Mouse (Mus musculus): Measurements from ENCODE around the gene Opcml.

Gene Opcml

DNA sequence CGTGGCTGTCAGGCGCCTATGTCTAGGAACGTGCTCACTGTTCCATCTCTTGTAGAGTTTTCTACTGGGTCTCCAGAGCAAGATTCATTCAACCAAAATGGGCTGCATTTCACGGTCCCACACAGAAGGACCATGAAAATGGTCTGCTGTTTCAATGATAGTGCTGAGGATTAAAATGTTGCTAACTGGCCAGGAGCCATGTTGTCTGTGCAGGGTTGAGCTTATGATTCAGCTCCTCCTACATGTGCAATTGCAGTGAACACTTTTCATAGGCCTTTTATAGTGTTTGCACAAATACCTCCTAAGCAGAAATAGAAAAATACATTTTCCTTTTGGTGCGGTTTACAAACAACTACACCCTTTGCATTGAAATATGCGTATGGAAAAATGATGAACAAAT lies 684.0 kb downstream of the Opcml start:
- Histone ChIP-seq H3K4me1 (replicated peaks; ENCODE audit: low read depth, low read length) (no peaks in the 10 kb centered on the region), H3K9me3 (ENCODE audit: low read length) (no peaks in the 10 kb centered on the region), H3K27me3 (ENCODE audit: insufficient read depth, low read length) (no peaks in the 10 kb centered on the region), H3K36me3 (ENCODE audit: insufficient read depth, low read length) (no peaks in the 10 kb centered on the region), H3K4me3 (replicated peaks; ENCODE audit: low read length) (no peak overlapping the region)
- TF ChIP-seq CTCF (conservative IDR thresholded peaks at IDR 0.05; ENCODE audit: low read length) = no peak
- TF ChIP-seq NANOG (IDR thresholded peaks at IDR 0.05; ENCODE audit: borderline replicate concordance, low read length) = no peak
- no peak for TF ChIP-seq POU5F1 (IDR thresholded peaks at IDR 0.05; ENCODE audit: borderline replicate concordance, low read length)

GRCm38 (mm10) chr9:28481261-28481660 lies 690.7 kb downstream of the Opcml start:
- no peaks in the 10 kb centered on the region for H3K4me1 ChIP-seq (replicated peaks; ENCODE audit: low read depth, low read length)
- TF ChIP-seq POU5F1 (IDR thresholded peaks at IDR 0.05; ENCODE audit: borderline replicate concordance, low read length) (no peak), NANOG (IDR thresholded peaks at IDR 0.05; ENCODE audit: borderline replicate concordance, low read length) (no peak), CTCF (conservative IDR thresholded peaks at IDR 0.05; ENCODE audit: low read length) (no peak)
- H3K9me3 ChIP-seq (ENCODE audit: low read length) = no peaks in the 10 kb centered on the region

DNA sequence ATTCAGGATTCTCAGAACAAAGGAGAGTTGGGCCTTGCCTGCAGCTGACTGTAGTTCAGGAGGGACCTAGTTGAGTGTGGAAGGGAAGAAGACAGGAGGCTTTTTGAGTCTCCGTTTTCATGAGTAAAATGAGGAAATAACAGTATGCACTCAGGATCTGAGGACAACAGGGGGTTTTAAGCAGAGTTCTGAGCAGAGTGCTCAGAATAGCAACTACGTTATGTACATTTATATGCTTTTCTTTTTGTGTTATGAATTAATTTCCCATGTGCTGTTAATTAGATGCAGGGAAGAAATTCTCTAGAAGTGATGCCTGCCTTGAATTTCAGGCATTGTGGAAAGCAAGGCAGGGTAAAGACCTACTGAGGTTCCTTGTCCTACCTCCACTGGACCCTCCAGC lies 697.9 kb downstream of the Opcml start:
- H3K9me3 ChIP-seq (ENCODE audit: low read length) = no peaks in the 10 kb centered on the region
- H3K4me3 ChIP-seq (replicated peaks; ENCODE audit: low read length) = no peak overlapping the region
- H3K36me3 ChIP-seq (ENCODE audit: insufficient read depth, low read length) = no peaks in the 10 kb centered on the region
- H3K4me1 ChIP-seq (replicated peaks; ENCODE audit: low read depth, low read length) = no peaks in the 10 kb centered on the region
- no peaks in the 10 kb centered on the region for H3K27me3 ChIP-seq (ENCODE audit: insufficient read depth, low read length)
- no peak for TF ChIP-seq CTCF (conservative IDR thresholded peaks at IDR 0.05; ENCODE audit: low read length)
- TF ChIP-seq POU5F1 (IDR thresholded peaks at IDR 0.05; ENCODE audit: borderline replicate concordance, low read length) = no peak
- no peak for TF ChIP-seq NANOG (IDR thresholded peaks at IDR 0.05; ENCODE audit: borderline replicate concordance, low read length)

More at GRCm38 (mm10) chr9:28481261-28481660, 690.7 kb downstream of the Opcml start:
- Histone ChIP-seq H3K27me3 (ENCODE audit: insufficient read depth, low read length) (no peaks in the 10 kb centered on the region), H3K4me3 (replicated peaks; ENCODE audit: low read length) (no peak overlapping the region), H3K36me3 (ENCODE audit: insufficient read depth, low read length) (no peaks in the 10 kb centered on the region)

- Histone ChIP-seq H3K4me1 (replicated peaks; ENCODE audit: low read depth, low read length) (no peaks in the 10 kb centered on the region), H3K9me3 (ENCODE audit: low read length) (no peaks in the 10 kb centered on the region), H3K4me3 (replicated peaks; ENCODE audit: low read length) (no peak overlapping the region), H3K36me3 (ENCODE audit: insufficient read depth, low read length) (no peaks in the 10 kb centered on the region), H3K27me3 (ENCODE audit: insufficient read depth, low read length) (no peaks in the 10 kb centered on the region)
- no peak for TF ChIP-seq POU5F1 (IDR thresholded peaks at IDR 0.05; ENCODE audit: borderline replicate concordance, low read length)
- no peak for TF ChIP-seq CTCF (conservative IDR thresholded peaks at IDR 0.05; ENCODE audit: low read length)
- no peak for TF ChIP-seq NANOG (IDR thresholded peaks at IDR 0.05; ENCODE audit: borderline replicate concordance, low read length)
These were observed 699.3 kb downstream of the Opcml start for GRCm38 (mm10) chr9:28489828-28490227.

DNA sequence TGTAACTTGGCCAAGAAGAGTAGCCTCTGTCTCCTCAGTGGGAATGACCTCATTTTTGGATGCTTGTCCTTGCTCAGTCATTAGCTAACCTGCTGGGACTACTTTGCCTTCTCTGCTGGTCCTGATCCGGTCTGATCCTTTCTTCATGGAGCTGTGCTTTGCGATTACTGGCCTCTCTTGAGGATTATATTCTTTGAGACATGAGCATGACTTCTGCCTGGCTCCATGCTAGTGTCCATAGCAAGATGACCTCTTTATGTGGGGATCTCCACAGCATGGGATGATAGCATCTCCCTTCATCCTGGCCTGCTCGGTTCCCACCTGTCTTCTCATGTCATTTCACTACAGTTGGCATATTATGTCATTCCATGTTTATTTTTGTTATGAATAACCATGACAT lies 699.8 kb downstream of the Opcml start:
- Histone ChIP-seq H3K36me3 (ENCODE audit: insufficient read depth, low read length) (no peaks in the 10 kb centered on the region), H3K27me3 (ENCODE audit: insufficient read depth, low read length) (no peaks in the 10 kb centered on the region), H3K4me1 (replicated peaks; ENCODE audit: low read depth, low read length) (no peaks in the 10 kb centered on the region), H3K9me3 (ENCODE audit: low read length) (no peaks in the 10 kb centered on the region), H3K4me3 (replicated peaks; ENCODE audit: low read length) (no peak overlapping the region)
- TF ChIP-seq CTCF (conservative IDR thresholded peaks at IDR 0.05; ENCODE audit: low read length) (no peak), NANOG (IDR thresholded peaks at IDR 0.05; ENCODE audit: borderline replicate concordance, low read length) (no peak), POU5F1 (IDR thresholded peaks at IDR 0.05; ENCODE audit: borderline replicate concordance, low read length) (no peak)

DNA sequence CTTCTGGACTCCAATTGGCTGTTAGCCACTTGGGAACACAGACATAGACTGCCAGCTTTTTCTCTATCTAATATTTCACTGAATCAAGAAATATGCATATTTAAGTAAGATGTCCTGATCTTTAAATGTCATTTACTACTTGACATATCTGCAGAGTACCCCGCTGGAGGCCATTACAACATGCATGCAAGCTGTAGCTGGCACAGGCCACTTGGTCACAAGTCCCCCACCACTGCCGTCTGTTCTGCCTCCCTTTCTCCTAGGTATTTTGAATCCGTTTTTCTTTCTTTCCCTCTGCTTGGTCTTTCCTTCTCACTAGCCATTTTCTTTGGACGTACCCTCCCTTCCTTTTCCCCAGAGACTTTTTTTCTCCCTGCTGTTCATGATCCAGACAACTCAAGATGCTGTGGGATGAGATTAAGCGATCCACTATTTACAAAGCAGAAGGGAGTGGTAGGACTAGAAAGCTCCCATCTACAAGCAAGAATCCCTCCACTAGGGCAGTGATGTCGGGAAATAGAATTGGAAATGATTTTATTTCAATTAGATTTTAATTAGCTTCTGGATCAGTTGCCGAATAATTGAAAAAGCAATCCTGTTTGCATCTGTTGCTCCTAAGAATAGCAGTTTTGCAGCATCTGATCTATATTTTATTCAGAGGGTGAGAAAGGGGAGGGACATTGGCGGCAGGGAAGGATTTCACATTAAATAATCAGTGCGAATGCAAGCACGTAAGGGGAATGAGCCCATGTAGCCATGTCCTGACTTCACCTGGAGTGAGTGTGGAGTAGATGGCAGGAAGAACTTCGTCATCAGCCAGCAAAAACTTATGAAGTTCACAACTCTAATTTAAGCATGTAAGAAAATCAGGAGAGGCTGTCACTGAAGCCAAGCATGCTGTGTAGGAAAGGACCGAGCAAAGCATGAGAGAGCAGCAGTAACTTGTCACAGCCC lies 709.5 kb downstream of the Opcml start:
- no peaks in the 10 kb centered on the region for H3K9me3 ChIP-seq (ENCODE audit: low read length)
- no peak for TF ChIP-seq CTCF (conservative IDR thresholded peaks at IDR 0.05; ENCODE audit: low read length)
- no peak for TF ChIP-seq NANOG (IDR thresholded peaks at IDR 0.05; ENCODE audit: borderline replicate concordance, low read length)
- TF ChIP-seq POU5F1 (IDR thresholded peaks at IDR 0.05; ENCODE audit: borderline replicate concordance, low read length) = no peak
- H3K36me3 ChIP-seq (ENCODE audit: insufficient read depth, low read length) = no peaks in the 10 kb centered on the region
- H3K27me3 ChIP-seq (ENCODE audit: insufficient read depth, low read length) = no peaks in the 10 kb centered on the region
- no peaks in the 10 kb centered on the region for H3K4me1 ChIP-seq (replicated peaks; ENCODE audit: low read depth, low read length)
- no peak overlapping the region for H3K4me3 ChIP-seq (replicated peaks; ENCODE audit: low read length)

DNA sequence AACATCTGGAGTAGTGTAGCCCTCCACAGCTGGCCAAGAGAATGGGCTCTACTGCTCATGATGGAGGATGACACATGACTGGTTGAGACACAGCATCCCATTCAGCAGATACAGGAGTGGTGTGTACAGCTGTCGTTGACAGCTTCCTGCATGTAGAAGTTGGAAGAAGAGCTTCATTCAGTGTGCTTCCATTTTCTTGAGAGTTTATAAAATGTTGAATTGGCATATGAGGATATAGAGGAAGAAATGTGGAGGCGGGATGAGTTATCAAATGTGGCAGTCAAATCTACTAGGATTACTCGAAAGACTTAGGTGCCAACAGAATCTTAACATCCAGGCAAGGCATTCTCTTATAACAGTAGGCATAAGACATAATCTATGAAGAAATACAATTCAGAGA lies 723.3 kb downstream of the Opcml start:
- Histone ChIP-seq H3K27me3 (ENCODE audit: insufficient read depth, low read length) (no peaks in the 10 kb centered on the region), H3K9me3 (ENCODE audit: low read length) (no peaks in the 10 kb centered on the region), H3K36me3 (ENCODE audit: insufficient read depth, low read length) (no peaks in the 10 kb centered on the region), H3K4me3 (replicated peaks; ENCODE audit: low read length) (no peak overlapping the region), H3K4me1 (replicated peaks; ENCODE audit: low read depth, low read length) (no peaks in the 10 kb centered on the region)
- no peak for TF ChIP-seq POU5F1 (IDR thresholded peaks at IDR 0.05; ENCODE audit: borderline replicate concordance, low read length)
- no peak for TF ChIP-seq CTCF (conservative IDR thresholded peaks at IDR 0.05; ENCODE audit: low read length)
- TF ChIP-seq NANOG (IDR thresholded peaks at IDR 0.05; ENCODE audit: borderline replicate concordance, low read length) = no peak

GRCm38 (mm10) chr9:28533191-28533590 lies 742.6 kb downstream of the Opcml start:
- no peaks in the 10 kb centered on the region for H3K36me3 ChIP-seq (ENCODE audit: insufficient read depth, low read length)
- peaks cover 3% of the 10 kb centered on the region; the same call in 1 of the 2 replicates for H3K27me3 ChIP-seq (ENCODE audit: insufficient read depth, low read length)
- peaks cover 28% of the 10 kb centered on the region for H3K4me1 ChIP-seq (replicated peaks; ENCODE audit: low read depth, low read length)
- no peak for TF ChIP-seq CTCF (conservative IDR thresholded peaks at IDR 0.05; ENCODE audit: low read length)
- no peak for TF ChIP-seq POU5F1 (IDR thresholded peaks at IDR 0.05; ENCODE audit: borderline replicate concordance, low read length)
- TF ChIP-seq NANOG (IDR thresholded peaks at IDR 0.05; ENCODE audit: borderline replicate concordance, low read length) = no peak
- H3K9me3 ChIP-seq (ENCODE audit: low read length) = no peaks in the 10 kb centered on the region
- no peak overlapping the region for H3K4me3 ChIP-seq (replicated peaks; ENCODE audit: low read length)
